Mouse (Mus musculus) stomach, postnatal 0 days (tissue): ENCODE results near the gene Tmem230.

Source experiments
- CTCF ChIP-seq: IDR thresholded peaks from 2 replicates; pipeline ENCODE4 v1.5.1; 2016; ENCODE audit warnings: antibody characterized with exemption, low read depth, mild to moderate bottlenecking, moderate library complexity
- EP300 ChIP-seq: optimal IDR thresholded peaks from 2 replicates; pipeline ENCODE3; 2016; ENCODE audit warnings: antibody characterized with exemption

DNA sequence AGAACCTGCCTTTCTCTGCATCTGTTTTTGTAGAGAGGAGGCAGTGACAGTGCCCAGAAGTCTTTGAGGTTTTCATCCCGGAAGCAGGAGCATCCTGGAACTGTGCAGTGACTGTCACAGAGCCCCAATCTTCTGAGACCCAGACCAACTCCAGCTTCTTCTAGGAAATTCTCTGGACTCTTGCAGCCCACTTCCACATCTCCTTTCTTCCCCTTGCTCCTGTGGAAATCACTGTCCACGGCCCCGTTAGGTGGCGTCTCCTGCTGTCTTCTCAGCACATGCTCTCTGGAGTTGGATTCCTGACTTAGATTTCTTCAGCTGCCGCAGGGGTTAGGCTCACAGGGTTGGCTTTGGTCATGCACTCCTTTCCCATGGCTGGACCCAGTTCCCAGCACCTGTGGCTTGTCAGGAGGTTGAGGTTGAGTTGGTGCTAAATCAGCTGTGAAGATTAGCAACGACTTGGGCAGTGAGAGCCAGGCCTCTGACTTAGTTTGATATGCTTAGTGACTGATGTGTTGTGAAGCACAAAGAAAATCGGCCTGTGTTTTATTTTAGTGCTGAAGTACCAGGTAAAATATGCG lies 30.8 kb upstream of the Tmem230 start:
- TF ChIP-seq CTCF: no peak
- TF ChIP-seq EP300: no peak
